Mouse (Mus musculus) adrenal gland, postnatal 14 days (tissue): ENCODE results near the gene Ankrd37. TPM values are rescaled to one million over a fixed set of nuclear protein-coding genes. Genes with fewer than 3 reads are reported as not detected.

ENCODE experiments used
- DNase-seq: peaks from one replicate; pipeline ENCODE4 v3.0.0; 2021; ENCODE audit warnings: mixed read lengths
- total RNA-seq: library from RNA; stranded (reverse); gene quantifications from 2 replicates; pipeline ENCODE4 v1.2.3, GENCODE M21; 2021

Ankrd37 gene
- total RNA-seq, 1 experiment from 2014 or later: 3.5 TPM

GRCm38 (mm10) chr8:45973988-45974505 lies 31.5 kb downstream of the Ankrd37 start:
- DNase-seq: no peak

- no peak for DNase-seq
Observed at GRCm38 (mm10) chr8:45970894-45971293, 34.6 kb downstream of the Ankrd37 start.

DNA sequence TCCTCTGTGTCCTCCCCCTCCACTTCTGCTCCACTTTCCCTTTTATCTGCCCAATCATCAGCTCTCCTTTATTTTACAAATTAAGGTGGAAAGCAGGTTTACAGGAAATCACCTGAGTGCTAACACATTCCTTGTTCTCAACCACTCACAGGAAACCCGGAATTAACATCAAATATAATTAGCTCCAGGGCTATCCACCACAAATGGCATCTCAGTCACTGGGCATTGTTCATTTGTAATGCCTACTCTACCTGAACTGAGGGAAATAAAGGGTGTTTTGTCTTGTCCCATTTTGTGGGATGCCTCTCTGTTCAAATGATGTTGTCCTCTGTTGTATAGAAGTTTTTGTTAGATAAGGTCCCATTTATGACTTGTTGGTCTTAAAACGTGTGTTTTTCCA lies 54.9 kb downstream of the Ankrd37 start:
- no peak for DNase-seq

Other genes with a start within 250 kb of the Ankrd37 start
- 2.7 and 3.6 TPM in 2 replicates for gene Pdlim3, start 120.2 kb downstream of the Ankrd37 start, total RNA-seq
- not detected in 2 replicates for gene Ccdc110, start 71.1 kb downstream of the Ankrd37 start, total RNA-seq
- 1.1 and 1.2 TPM in 2 replicates for gene 1700029J07Rik, start 30.5 kb downstream of the Ankrd37 start, total RNA-seq
- 49.5 and 52.1 TPM in 2 replicates for gene Ufsp2, start 30.2 kb downstream of the Ankrd37 start, total RNA-seq
- gene Lrp2bp, start 6.4 kb downstream of the Ankrd37 start, total RNA-seq: 0.26 TPM in 2 replicates
- gene Cfap97, start 146.1 kb upstream of the Ankrd37 start, total RNA-seq: 18.1 and 20.1 TPM in 2 replicates
- 18.3 and 18.6 TPM in 2 replicates for gene Snx25, start 146.5 kb upstream of the Ankrd37 start, total RNA-seq
- 205 and 233 TPM in 2 replicates for gene Slc25a4, start 205.6 kb upstream of the Ankrd37 start, total RNA-seq